Mouse (Mus musculus): Measurements from ENCODE around the gene Psph. TPM values are rescaled to one million over a fixed set of nuclear protein-coding genes. Genes with fewer than 3 reads are reported as not detected.

The Psph gene
- polyA plus RNA-seq, 1 experiment from 2014 or later = 28.5 TPM

GRCm38 (mm10) chr5:129729286-129729685, 58.0 kb downstream of the Psph start:
- ATAC-seq (ENCODE audit: insufficient number of reproducible peaks, insufficient read depth, low FRiP score, low TSS enrichment, low read depth) = no peak
- H3K9me3 ChIP-seq = no peaks in the 10 kb centered on the region
- H3K4me1 ChIP-seq (replicated peaks) = peaks cover 36% of the 10 kb centered on the region
- no peak overlapping the region for H3K9ac ChIP-seq (replicated peaks)
- 0 out of 2 replicates have a peak overlapping the region, but pooled peaks have one; percentile 7 for H3K27ac ChIP-seq
- H3K4me3 ChIP-seq (replicated peaks) = no peak overlapping the region
- no peaks in the 10 kb centered on the region for H3K27me3 ChIP-seq
- H3K36me3 ChIP-seq = peaks cover 2% of the 10 kb centered on the region; the same call in 1 of the 2 replicates
- H3K4me2 ChIP-seq = no peak overlapping the region
- 61% methylated on average over 11 of the region's 11 CpGs for WGBS

- no peaks in the 10 kb centered on the region for H3K9me3 ChIP-seq
- no peak overlapping the region for H3K4me3 ChIP-seq (replicated peaks)
- peaks cover 36% of the 10 kb centered on the region for H3K4me1 ChIP-seq (replicated peaks)
- H3K36me3 ChIP-seq = no peaks in the 10 kb centered on the region
- H3K4me2 ChIP-seq = peak overlapping the region; percentile 61; the same call in 1 of the 2 replicates
- ATAC-seq (ENCODE audit: insufficient number of reproducible peaks, insufficient read depth, low FRiP score, low TSS enrichment, low read depth) = no peak
- H3K27me3 ChIP-seq = no peaks in the 10 kb centered on the region
- H3K27ac ChIP-seq = no peak overlapping the region
- WGBS = 63% methylated on average over 3 of the region's 3 CpGs
- no peak overlapping the region for H3K9ac ChIP-seq (replicated peaks)
Measured at GRCm38 (mm10) chr5:129726784-129727183, 60.5 kb downstream of the Psph start.

- no peaks in the 10 kb centered on the region for H3K27me3 ChIP-seq
- 16% methylated on average over 7 of the region's 7 CpGs for WGBS
- peak overlapping the region; percentile 91 for H3K4me3 ChIP-seq (replicated peaks)
- no peak for ATAC-seq (ENCODE audit: insufficient number of reproducible peaks, insufficient read depth, low FRiP score, low TSS enrichment, low read depth)
- H3K9me3 ChIP-seq = no peaks in the 10 kb centered on the region
- peak overlapping the region; percentile 61 for H3K4me2 ChIP-seq
- no peaks in the 10 kb centered on the region for H3K36me3 ChIP-seq
- H3K4me1 ChIP-seq (replicated peaks) = peaks cover 36% of the 10 kb centered on the region
- H3K9ac ChIP-seq (replicated peaks) = peak overlapping the region; percentile 98
- peak overlapping the region; percentile 97 for H3K27ac ChIP-seq
Measured at GRCm38 (mm10) chr5:129725774-129726392, 61.4 kb downstream of the Psph start.

- H3K9me3 ChIP-seq = peaks cover 2% of the 10 kb centered on the region; the same call in 1 of the 2 replicates
- H3K4me2 ChIP-seq = peak within 1 kb of the TSS; percentile 61
- H3K27me3 ChIP-seq = no peaks in the 10 kb centered on the region
- peaks cover 32% of the 10 kb centered on the region for H3K4me1 ChIP-seq (replicated peaks)
- peak; percentile 90 for ATAC-seq (ENCODE audit: insufficient number of reproducible peaks, insufficient read depth, low FRiP score, low TSS enrichment, low read depth)
- H3K27ac ChIP-seq = peak within 1 kb of the TSS; percentile 97
- peak within 1 kb of the TSS; percentile 91 for H3K4me3 ChIP-seq (replicated peaks)
- WGBS = under 1% methylated on average over 93 of the region's 93 CpGs
- H3K9ac ChIP-seq (replicated peaks) = peak within 1 kb of the TSS; percentile 98
- H3K36me3 ChIP-seq = peaks cover 1% of the 10 kb centered on the region
Measured at GRCm38 (mm10) chr5:129724834-129725773, 62.1 kb downstream of the Psph start, which contains the start of gene Nipsnap2. Gene Nipsnap2, plus strand, starts transcription at chr5:129725063.

GRCm38 (mm10) chr5:129724268-129724667, 63.0 kb downstream of the Psph start:
- Histone ChIP-seq H3K9me3 (peaks cover 5% of the 10 kb centered on the region; the same call in 1 of the 2 replicates), H3K4me2 (peak overlapping the region; percentile 61), H3K4me3 (replicated peaks) (peak overlapping the region; percentile 91), H3K9ac (replicated peaks) (peak overlapping the region; percentile 98; the same call in 1 of the 2 replicates), H3K4me1 (replicated peaks) (peaks cover 24% of the 10 kb centered on the region), H3K36me3 (peaks cover 10% of the 10 kb centered on the region), H3K27me3 (no peaks in the 10 kb centered on the region), H3K27ac (peak overlapping the region; percentile 97)
- ATAC-seq (ENCODE audit: insufficient number of reproducible peaks, insufficient read depth, low FRiP score, low TSS enrichment, low read depth) = no peak
- 54% methylated on average over 4 of the region's 4 CpGs for WGBS

GRCm38 (mm10) chr5:129720176-129720575, 67.1 kb downstream of the Psph start:
- Histone ChIP-seq H3K36me3 (peaks cover 37% of the 10 kb centered on the region), H3K9me3 (peaks cover 5% of the 10 kb centered on the region; the same call in 1 of the 2 replicates), H3K4me1 (replicated peaks) (peaks cover 7% of the 10 kb centered on the region), H3K4me2 (no peak overlapping the region), H3K27ac (no peak overlapping the region), H3K4me3 (replicated peaks) (no peak overlapping the region), H3K9ac (replicated peaks) (no peak overlapping the region), H3K27me3 (no peaks in the 10 kb centered on the region)
- no peak for ATAC-seq (ENCODE audit: insufficient number of reproducible peaks, insufficient read depth, low FRiP score, low TSS enrichment, low read depth)
- 86% methylated on average over 3 of the region's 3 CpGs for WGBS

- WGBS = 81% methylated on average over 9 of the region's 9 CpGs
- H3K9me3 ChIP-seq = peaks cover 5% of the 10 kb centered on the region; the same call in 1 of the 2 replicates
- ATAC-seq (ENCODE audit: insufficient number of reproducible peaks, insufficient read depth, low FRiP score, low TSS enrichment, low read depth) = no peak
- H3K4me2 ChIP-seq = no peak overlapping the region
- H3K36me3 ChIP-seq = peaks cover 37% of the 10 kb centered on the region
- H3K27ac ChIP-seq = no peak overlapping the region
- no peak overlapping the region for H3K9ac ChIP-seq (replicated peaks)
- H3K27me3 ChIP-seq = peaks cover 10% of the 10 kb centered on the region; the same call in 1 of the 2 replicates
- peaks cover 7% of the 10 kb centered on the region for H3K4me1 ChIP-seq (replicated peaks)
- H3K4me3 ChIP-seq (replicated peaks) = no peak overlapping the region
Measured at GRCm38 (mm10) chr5:129717016-129717415, 70.2 kb downstream of the Psph start.

Other genes with a start within 250 kb of the Psph start
- gene Mmp17, start 203.3 kb downstream of the Psph start, polyA plus RNA-seq (2016; fragmentation: Nextera tagmentation; extraction: Ambion mirVana) = 2.1 and 2.5 TPM in 2 replicates
- gene Zfp11, start 117.3 kb downstream of the Psph start, polyA plus RNA-seq (2016; fragmentation: Nextera tagmentation; extraction: Ambion mirVana) = 6.3 and 6.5 TPM in 2 replicates
- gene Sept14, start 78.9 kb downstream of the Psph start, polyA plus RNA-seq (2016; fragmentation: Nextera tagmentation; extraction: Ambion mirVana) = not detected in 2 replicates
- 178 and 186 TPM in 2 replicates for gene Mrps17, start 72.0 kb downstream of the Psph start, polyA plus RNA-seq (2016; fragmentation: Nextera tagmentation; extraction: Ambion mirVana)
- gene Nipsnap2, start 62.4 kb downstream of the Psph start, polyA plus RNA-seq (2016; fragmentation: Nextera tagmentation; extraction: Ambion mirVana) = 101 and 106 TPM in 2 replicates
- gene Sumf2, start 59.5 kb upstream of the Psph start, polyA plus RNA-seq (2016; fragmentation: Nextera tagmentation; extraction: Ambion mirVana) = 67.6 and 74.2 TPM in 2 replicates
- gene Chchd2, start 100.0 kb upstream of the Psph start, polyA plus RNA-seq (2016; fragmentation: Nextera tagmentation; extraction: Ambion mirVana) = 926 and 978 TPM in 2 replicates
- 10.9 and 11.9 TPM in 2 replicates for gene Zbed5, start 108.3 kb upstream of the Psph start, polyA plus RNA-seq (2016; fragmentation: Nextera tagmentation; extraction: Ambion mirVana)
- gene Phkg1, start 111.1 kb upstream of the Psph start, polyA plus RNA-seq (2016; fragmentation: Nextera tagmentation; extraction: Ambion mirVana) = 0.24 and 0.36 TPM in 2 replicates
- gene Nupr1l, start 121.1 kb upstream of the Psph start, polyA plus RNA-seq (2016; fragmentation: Nextera tagmentation; extraction: Ambion mirVana) = 5.0 and 6.2 TPM in 2 replicates
- gene Vkorc1l1, start 154.5 kb upstream of the Psph start, polyA plus RNA-seq (2016; fragmentation: Nextera tagmentation; extraction: Ambion mirVana) = 35.8 and 36.7 TPM in 2 replicates
- gene Gusb, start 215.6 kb upstream of the Psph start, polyA plus RNA-seq (2016; fragmentation: Nextera tagmentation; extraction: Ambion mirVana) = 43.0 and 45.7 TPM in 2 replicates
- gene Asl, start 241.8 kb upstream of the Psph start, polyA plus RNA-seq (2016; fragmentation: Nextera tagmentation; extraction: Ambion mirVana) = 29.5 and 29.6 TPM in 2 replicates
- 39.6 and 46.0 TPM in 2 replicates for gene Crcp, start 241.8 kb upstream of the Psph start, polyA plus RNA-seq (2016; fragmentation: Nextera tagmentation; extraction: Ambion mirVana)

Data from limb, embryonic 12.5 days (tissue).